Mouse (Mus musculus): Measurements from ENCODE around the gene Samd10. TPM values are rescaled to one million over a fixed set of nuclear protein-coding genes. Genes with fewer than 3 reads are reported as not detected.

Gene Samd10
- polyA plus RNA-seq, 1 experiment = 23.4 TPM

DNA sequence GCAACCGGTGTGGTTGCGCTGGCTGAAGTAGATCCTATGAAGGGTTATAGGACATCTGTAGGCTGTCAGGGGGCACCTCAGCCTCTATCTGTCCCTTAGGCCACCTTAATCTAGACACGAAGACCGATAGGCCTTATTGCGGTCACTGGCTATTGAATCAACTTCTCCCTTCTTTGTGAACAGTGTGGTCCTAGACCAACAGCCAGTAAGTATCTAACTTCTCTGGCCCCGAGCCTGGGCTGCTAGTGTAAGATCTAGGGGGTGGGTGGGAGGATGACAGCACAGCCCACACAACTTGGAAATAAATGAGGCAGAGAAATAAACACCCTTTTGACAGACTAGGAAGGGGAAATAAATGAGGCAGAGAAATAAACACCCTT lies 6.0 kb downstream of the Samd10 start:
- no peak for DNase-seq (ENCODE audit: low read depth, low spot score)
- WGBS = 24% methylated on average over 6 of the region's 6 CpGs

- no peak for DNase-seq (ENCODE audit: low read depth, low spot score)
- WGBS = under 1% methylated on average over 90 of the region's 97 CpGs
Measured at GRCm38 (mm10) chr2:181592231-181593041, 6.6 kb downstream of the Samd10 start, which contains the start of gene Zfp512b. Gene Zfp512b, minus strand, starts transcription at chr2:181592803.

GRCm38 (mm10) chr2:181591528-181592085 lies 7.4 kb downstream of the Samd10 start, which contains the start of gene Prpf6:
Gene Prpf6, plus strand, starts transcription at chr2:181591868.
- no peak for DNase-seq (ENCODE audit: low read depth, low spot score)
- WGBS = 3% methylated on average over 5 of the region's 5 CpGs

GRCm38 (mm10) chr2:181590471-181590870 lies 8.5 kb downstream of the Samd10 start:
- no peak for DNase-seq (ENCODE audit: low read depth, low spot score)
- WGBS = 97% methylated on average over 5 of the region's 5 CpGs

GRCm38 (mm10) chr2:181589732-181590105 lies 9.3 kb downstream of the Samd10 start:
- no peak for DNase-seq (ENCODE audit: low read depth, low spot score)
- WGBS = 93% methylated on average over 9 of the region's 9 CpGs

- 94% methylated on average over 10 of the region's 10 CpGs for WGBS
- no peak for DNase-seq (ENCODE audit: low read depth, low spot score)
Measured at GRCm38 (mm10) chr2:181589011-181589731, 9.8 kb downstream of the Samd10 start.

- DNase-seq (ENCODE audit: low read depth, low spot score) = no peak
- 91% methylated on average over 11 of the region's 11 CpGs for WGBS
Measured at GRCm38 (mm10) chr2:181588229-181588780, 10.7 kb downstream of the Samd10 start.

DNA sequence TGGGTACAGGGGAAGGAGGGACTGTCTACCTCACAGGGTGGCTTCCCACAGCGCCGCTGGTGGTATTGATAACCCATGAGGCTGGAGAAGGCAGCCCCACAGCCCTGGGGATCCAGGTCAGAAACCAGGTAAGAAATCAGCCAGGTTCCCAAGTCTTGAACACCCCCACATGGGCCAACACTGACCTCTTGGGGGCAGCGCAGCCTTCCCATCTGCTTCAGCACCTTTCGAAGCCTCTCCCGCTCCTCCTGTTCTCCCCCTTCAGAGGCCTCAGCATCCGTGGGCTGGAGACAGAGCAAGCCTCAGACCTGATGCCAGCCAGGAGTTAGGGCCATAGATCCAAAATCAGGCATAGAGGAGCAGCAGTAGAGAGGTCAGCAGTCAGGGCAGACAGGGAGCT lies 11.2 kb downstream of the Samd10 start:
- 80% methylated on average over 6 of the region's 6 CpGs for WGBS
- no peak for DNase-seq (ENCODE audit: low read depth, low spot score)

DNA sequence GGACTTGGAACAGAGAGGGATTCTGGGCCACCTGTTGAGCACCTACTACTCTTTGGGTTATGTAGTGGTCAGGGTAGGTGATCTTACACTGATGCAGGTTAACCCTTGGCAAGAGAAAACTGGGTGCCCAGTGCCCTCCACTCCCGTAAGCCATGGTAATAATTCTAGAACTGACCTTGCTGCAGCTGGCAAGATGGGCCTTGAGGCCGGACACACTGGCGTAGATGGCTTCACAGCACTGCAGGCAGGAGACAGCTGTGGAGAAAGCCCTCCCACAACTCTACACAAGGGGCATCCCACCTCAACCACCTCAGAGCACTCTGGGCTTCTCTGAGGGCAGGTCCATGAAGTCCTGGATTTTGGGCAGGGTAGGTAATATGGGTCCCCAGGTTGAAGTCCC lies 12.9 kb downstream of the Samd10 start:
- DNase-seq (ENCODE audit: low read depth, low spot score) = no peak
- 94% methylated on average over 3 of the region's 3 CpGs for WGBS

DNA sequence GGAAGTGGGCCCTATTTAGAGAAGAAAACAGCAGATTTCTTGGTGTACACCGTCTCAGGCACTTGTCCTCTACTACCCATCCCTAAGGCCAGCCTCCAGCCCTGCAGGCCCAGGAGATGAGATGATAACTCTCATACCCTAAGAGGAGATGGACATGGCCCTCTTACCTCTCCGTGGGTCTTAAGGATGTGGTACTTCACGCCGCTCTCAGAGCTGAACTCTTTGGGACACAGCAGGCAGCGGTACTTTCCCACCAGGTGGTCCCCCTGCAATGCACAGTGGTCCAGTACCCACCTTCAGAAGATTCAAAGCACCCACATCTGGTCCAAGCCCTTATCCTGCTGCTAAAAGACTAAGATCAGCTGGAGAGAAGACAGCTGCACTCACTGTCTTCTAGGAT lies 13.5 kb downstream of the Samd10 start:
- 90% methylated on average over 5 of the region's 5 CpGs for WGBS
- DNase-seq (ENCODE audit: low read depth, low spot score) = no peak

DNA sequence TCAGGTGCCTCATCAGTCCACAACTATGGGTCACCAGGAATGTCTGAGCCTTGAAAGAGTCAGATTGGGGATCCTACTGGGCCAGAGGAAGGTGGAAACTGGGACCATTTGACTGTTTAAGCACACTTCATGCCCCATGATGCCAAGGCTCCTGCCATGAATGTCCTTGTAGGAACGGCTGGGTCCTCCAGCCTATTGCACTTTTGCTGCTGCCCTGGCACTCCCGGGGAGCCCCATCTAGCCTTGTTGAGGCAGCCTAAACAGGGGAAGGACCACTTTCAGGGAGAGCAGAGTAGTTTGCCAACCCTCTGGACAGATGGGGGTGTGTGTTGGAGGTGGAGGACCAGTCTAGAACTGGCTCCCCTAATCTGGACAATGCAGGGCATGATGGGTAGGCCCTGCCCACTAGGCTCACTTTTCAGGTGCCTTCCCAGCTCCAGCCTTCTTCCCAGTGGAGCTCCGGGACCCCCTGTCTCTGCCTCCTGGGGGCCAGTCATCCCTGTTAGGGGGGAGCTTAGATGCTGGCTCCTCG lies 14.5 kb downstream of the Samd10 start, which contains the start of gene Uckl1:
Gene Uckl1, minus strand, starts transcription at position 482 of the 532 bp plus-strand sequence.
- 89% methylated on average over 4 of the region's 4 CpGs for WGBS
- DNase-seq (ENCODE audit: low read depth, low spot score) = no peak

DNA sequence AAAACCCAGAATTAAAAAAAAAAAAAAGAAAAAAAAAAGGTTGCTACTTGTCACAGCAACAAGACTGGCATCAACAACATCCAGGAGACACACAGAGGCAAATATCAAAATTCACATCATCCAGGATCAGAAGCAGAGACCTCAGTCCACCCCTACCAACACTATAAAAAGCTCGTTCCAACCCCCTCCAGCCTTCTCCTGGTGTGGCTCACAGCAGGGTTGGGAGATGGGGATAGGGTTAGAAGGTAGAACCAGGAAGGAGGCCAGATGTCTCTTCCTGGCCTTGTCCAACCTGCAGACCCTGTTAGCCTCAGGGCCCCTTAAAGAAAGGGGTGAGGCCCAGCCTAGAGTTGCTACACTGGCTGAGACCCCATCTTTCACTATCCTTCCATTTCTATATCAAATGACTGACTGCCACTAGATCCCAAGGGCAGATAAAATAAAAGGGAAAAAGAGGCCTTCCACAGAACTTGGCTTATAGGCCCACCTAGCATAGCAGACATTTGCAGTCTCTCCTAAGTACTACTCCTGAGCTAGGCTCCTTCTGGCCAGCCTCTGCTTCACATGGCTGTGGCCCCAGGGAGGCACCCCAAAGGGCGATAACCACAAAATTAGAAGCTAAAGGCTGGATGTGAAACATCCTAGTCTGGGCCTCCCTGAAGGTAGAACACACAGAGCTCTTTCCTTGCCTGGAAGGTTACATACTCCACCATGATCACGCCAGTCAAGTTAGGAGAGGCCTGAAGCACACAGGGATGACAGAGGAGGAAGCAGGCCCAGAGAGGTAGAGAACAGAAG lies 15.4 kb downstream of the Samd10 start:
- 84% methylated on average over 3 of the region's 3 CpGs for WGBS
- no peak for DNase-seq (ENCODE audit: low read depth, low spot score)

DNA sequence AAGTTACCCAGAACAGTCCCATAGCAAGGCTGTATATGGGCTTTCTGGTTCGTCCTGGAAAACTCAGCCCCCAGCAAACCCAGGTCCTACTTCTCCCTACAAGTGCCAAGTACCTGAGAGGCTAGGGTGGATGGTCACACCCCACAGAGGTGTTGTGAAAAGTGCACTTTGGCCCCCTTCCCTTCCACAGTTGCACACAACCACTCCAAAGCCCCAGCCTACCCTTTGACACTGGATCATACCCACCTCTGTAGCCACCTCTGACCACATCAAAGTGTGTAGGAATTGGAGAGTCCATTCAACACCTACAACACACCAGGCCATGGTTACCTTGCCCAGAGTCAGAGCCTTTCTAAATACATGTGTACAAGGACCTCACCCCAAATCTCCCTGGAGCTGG lies 16.1 kb downstream of the Samd10 start:
- WGBS = 95% methylated on average over 1 of the region's 1 CpGs
- DNase-seq (ENCODE audit: low read depth, low spot score) = no peak

DNA sequence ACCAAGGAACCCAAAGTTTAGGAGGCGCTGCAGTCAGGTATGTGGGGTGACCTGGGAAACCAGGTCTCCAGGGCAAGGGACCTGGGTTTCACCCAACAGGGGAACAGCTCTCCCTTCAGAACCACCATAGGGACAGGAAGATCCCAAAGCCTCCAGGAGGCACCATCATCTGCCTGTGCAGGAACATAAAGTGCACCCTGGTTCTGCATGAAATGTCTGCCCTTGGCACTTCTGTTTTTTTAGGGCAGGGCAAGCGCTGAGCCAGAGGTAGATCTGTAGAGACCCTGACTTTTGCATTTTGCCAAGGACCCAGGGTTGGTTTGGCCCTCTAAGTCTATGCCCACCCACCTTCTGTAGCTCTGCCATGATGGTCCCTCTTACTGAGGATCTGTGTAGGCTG lies 16.7 kb downstream of the Samd10 start:
- DNase-seq (ENCODE audit: low read depth, low spot score) = no peak
- WGBS = 90% methylated on average over 2 of the region's 2 CpGs

GRCm38 (mm10) chr2:181581402-181582120 lies 17.5 kb downstream of the Samd10 start:
- under 1% methylated on average over 49 of the region's 49 CpGs for WGBS
- no peak for DNase-seq (ENCODE audit: low read depth, low spot score)

DNA sequence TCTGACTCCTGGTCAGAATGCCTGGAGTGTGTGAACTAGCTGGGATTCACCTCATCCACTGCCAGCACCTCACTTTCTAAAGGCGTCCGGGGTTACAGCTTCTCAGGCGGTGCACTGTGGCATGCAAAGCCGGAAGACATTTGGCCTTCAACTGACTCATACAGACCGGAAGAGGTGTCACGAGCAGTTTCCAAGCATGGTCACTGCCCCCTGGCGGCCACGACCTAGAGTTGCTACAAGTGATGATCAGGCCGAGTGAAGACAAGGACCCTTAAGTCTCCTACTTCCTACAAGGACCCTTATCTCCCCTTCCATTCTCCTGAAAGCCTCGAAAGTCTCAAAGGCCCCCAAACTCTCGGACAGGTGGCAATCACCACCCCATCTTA lies 18.0 kb downstream of the Samd10 start:
- WGBS = 0% methylated on average over 11 of the region's 11 CpGs
- peak; percentile 81 for DNase-seq (ENCODE audit: low read depth, low spot score)

GRCm38 (mm10) chr2:181580131-181580772 lies 18.8 kb downstream of the Samd10 start:
- WGBS = 62% methylated on average over 5 of the region's 5 CpGs
- no peak for DNase-seq (ENCODE audit: low read depth, low spot score)

DNA sequence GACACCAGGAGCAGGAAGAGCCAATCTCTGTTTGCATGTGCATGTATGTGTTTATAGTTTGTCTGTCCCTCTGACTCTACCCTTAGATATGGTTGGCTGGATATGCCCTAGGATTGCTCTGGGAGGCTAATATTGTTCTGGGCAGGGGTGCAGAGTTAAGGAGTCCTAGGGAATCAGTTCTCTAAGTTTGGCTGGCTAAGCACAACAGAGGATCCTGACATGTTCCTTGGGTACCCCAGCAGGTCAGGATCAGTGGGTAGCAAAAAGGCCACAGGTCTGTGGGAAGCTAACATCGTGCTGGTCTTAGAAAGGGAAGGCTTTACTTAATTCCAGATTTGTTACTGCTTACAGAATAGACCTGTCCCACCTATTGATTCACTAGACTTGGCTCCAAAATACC lies 19.3 kb downstream of the Samd10 start:
- whole genome bisulfite sequencing = 80% methylated on average over 1 of the region's 1 CpGs
- DNase-seq (ENCODE audit: low read depth, low spot score) = no peak
